Mouse (Mus musculus) heart, embryonic 10.5 days (tissue): Measurements from ENCODE around the gene Tnk2. TPM values are rescaled to one million over a fixed set of nuclear protein-coding genes. Genes with fewer than 3 reads are reported as not detected.
"Not testable (repeated sequence)": the region's sequence is repeated elsewhere in the genome, so short reads cannot be mapped to it uniquely, and the experiment has no call there.

Source experiments
- DNase-seq: peaks from one replicate; pipeline ENCODE4 v3.0.0-alpha.2; 2017; ENCODE audit warnings: low spot score
- H3K27ac ChIP-seq: fragments of 300-500 bp; sonication (generic); 2 replicates; pipeline ENCODE4 v1.5.1; 2016; ENCODE audit warnings: mild to moderate bottlenecking
- H3K27me3 ChIP-seq: fragments of 300-500 bp; sonication (generic); 2 replicates; pipeline ENCODE4 v1.6.1; 2016; ENCODE audit warnings: mild to moderate bottlenecking; ENCODE audit not compliant: poor library complexity, insufficient read depth, severe bottlenecking
- H3K36me3 ChIP-seq: fragments of 300-500 bp; sonication (generic); 2 replicates; pipeline ENCODE4 v1.6.1; 2016; ENCODE audit warnings: mild to moderate bottlenecking, moderate library complexity
- H3K4me1 ChIP-seq: fragments of 300-500 bp; sonication (generic); 2 replicates; pipeline ENCODE4 v1.6.1; 2016; ENCODE audit warnings: mild to moderate bottlenecking
- H3K4me3 ChIP-seq: fragments of 300-500 bp; sonication (generic); 2 replicates; pipeline ENCODE4 v1.5.1; 2016; ENCODE audit warnings: mild to moderate bottlenecking, moderate library complexity
- H3K9me3 ChIP-seq: fragments of 300-500 bp; sonication (generic); 2 replicates; pipeline ENCODE4 v1.6.1; 2016; ENCODE audit warnings: mild to moderate bottlenecking, moderate library complexity
- WGBS: fragments of 180-500 bp; shearing (Covaris S2); methylation state at CpG from one replicate; pipeline ENCODE4 v1.1.7; 2016; 5-methylcytosine and 5-hydroxymethylcytosine counted together
- polyA plus RNA-seq: library from polyadenylated mRNA; unstranded; fragments of >200 nt; fragmentation: Nextera tagmentation; extraction: Ambion mirVana; gene quantifications from 2 replicates; pipeline ENCODE4 v1.2.1, GENCODE M21; 2016

The Tnk2 gene
- polyA plus RNA-seq, 1 experiment from 2014 or later = 9.2 TPM

GRCm38 (mm10) chr16:32640683-32641082, 3.0 kb upstream of the Tnk2 start:
- peaks cover 28% of the 10 kb centered on the region for H3K4me1 ChIP-seq
- not testable (repeated sequence) for H3K4me3 ChIP-seq, H3K27me3 ChIP-seq, H3K9me3 ChIP-seq, DNase-seq, H3K36me3 ChIP-seq, H3K27ac ChIP-seq
- WGBS = 74% methylated on average over 2 of the region's 2 CpGs

GRCm38 (mm10) chr16:32641440-32642219, 2.0 kb upstream of the Tnk2 start:
- Histone ChIP-seq H3K27ac (peak overlapping the region; percentile 59; the same call in 1 of the 2 replicates), H3K4me1 (peaks cover 35% of the 10 kb centered on the region), H3K9me3 (no peaks in the 10 kb centered on the region), H3K36me3 (no peaks in the 10 kb centered on the region), H3K4me3 (no peak overlapping the region), H3K27me3 (0 out of 2 replicates have a peak, but pooled peaks cover 4% of the 10 kb centered on the region)
- DNase-seq = no peak
- WGBS = 61% methylated on average over 20 of the region's 20 CpGs

- no peaks in the 10 kb centered on the region for H3K9me3 ChIP-seq
- H3K27ac ChIP-seq = no peak overlapping the region
- no peak for DNase-seq
- 0 out of 2 replicates have a peak, but pooled peaks cover 4% of the 10 kb centered on the region for H3K27me3 ChIP-seq
- no peaks in the 10 kb centered on the region for H3K36me3 ChIP-seq
- H3K4me1 ChIP-seq = peaks cover 35% of the 10 kb centered on the region
- WGBS = 70% methylated on average over 13 of the region's 13 CpGs
- no peak overlapping the region for H3K4me3 ChIP-seq
These were observed 1.4 kb upstream of the Tnk2 start for GRCm38 (mm10) chr16:32642280-32642679.

GRCm38 (mm10) chr16:32644069-32644800, 561 bp downstream of the Tnk2 start:
- WGBS = under 1% methylated on average over 73 of the region's 82 CpGs
- DNase-seq = peak; percentile 85
- Histone ChIP-seq H3K9me3 (no peaks in the 10 kb centered on the region), H3K27ac (peak overlapping the region; percentile 92), H3K36me3 (no peaks in the 10 kb centered on the region), H3K4me1 (peaks cover 29% of the 10 kb centered on the region), H3K27me3 (0 out of 2 replicates have a peak, but pooled peaks cover 4% of the 10 kb centered on the region), H3K4me3 (peak overlapping the region; percentile 96)

GRCm38 (mm10) chr16:32644801-32645170, 1.1 kb downstream of the Tnk2 start:
- WGBS = 8% methylated on average over 12 of the region's 12 CpGs

GRCm38 (mm10) chr16:32645361-32645914, 1.8 kb downstream of the Tnk2 start:
- Histone ChIP-seq H3K4me1 (peaks cover 29% of the 10 kb centered on the region), H3K9me3 (no peaks in the 10 kb centered on the region), H3K27ac (no peak overlapping the region), H3K4me3 (peak overlapping the region; percentile 96), H3K36me3 (no peaks in the 10 kb centered on the region), H3K27me3 (0 out of 2 replicates have a peak, but pooled peaks cover 4% of the 10 kb centered on the region)
- WGBS = 16% methylated on average over 14 of the region's 14 CpGs
- peak; percentile 77 for DNase-seq

More at GRCm38 (mm10) chr16:32644801-32645170, 1.1 kb downstream of the Tnk2 start:
- 0 out of 2 replicates have a peak, but pooled peaks cover 4% of the 10 kb centered on the region for H3K27me3 ChIP-seq
- DNase-seq = no peak
- H3K9me3 ChIP-seq = no peaks in the 10 kb centered on the region
- H3K4me1 ChIP-seq = peaks cover 29% of the 10 kb centered on the region
- H3K27ac ChIP-seq = peak overlapping the region; percentile 92
- H3K4me3 ChIP-seq = peak overlapping the region; percentile 96
- H3K36me3 ChIP-seq = no peaks in the 10 kb centered on the region

- H3K9me3 ChIP-seq = no peaks in the 10 kb centered on the region
- H3K27me3 ChIP-seq = 0 out of 2 replicates have a peak, but pooled peaks cover 4% of the 10 kb centered on the region
- H3K36me3 ChIP-seq = peaks cover 3% of the 10 kb centered on the region; the same call in 1 of the 2 replicates
- no peak for DNase-seq
- peak overlapping the region; percentile 96; the same call in 1 of the 2 replicates for H3K4me3 ChIP-seq
- H3K27ac ChIP-seq = no peak overlapping the region
- WGBS = 90% methylated on average over 9 of the region's 9 CpGs
- peaks cover 29% of the 10 kb centered on the region for H3K4me1 ChIP-seq
These were observed 2.3 kb downstream of the Tnk2 start for GRCm38 (mm10) chr16:32646014-32646413.

GRCm38 (mm10) chr16:32647712-32648111, 4.0 kb downstream of the Tnk2 start:
- DNase-seq = peak; percentile 58
- peaks cover 8% of the 10 kb centered on the region; the same call in 1 of the 2 replicates for H3K36me3 ChIP-seq
- 0 out of 2 replicates have a peak, but pooled peaks cover 4% of the 10 kb centered on the region for H3K27me3 ChIP-seq
- no peaks in the 10 kb centered on the region for H3K9me3 ChIP-seq
- H3K27ac ChIP-seq = no peak overlapping the region
- peaks cover 23% of the 10 kb centered on the region for H3K4me1 ChIP-seq
- H3K4me3 ChIP-seq = no peak overlapping the region

- Histone ChIP-seq H3K36me3 (peaks cover 8% of the 10 kb centered on the region; the same call in 1 of the 2 replicates), H3K27ac (no peak overlapping the region), H3K9me3 (no peaks in the 10 kb centered on the region), H3K4me3 (no peak overlapping the region), H3K27me3 (0 out of 2 replicates have a peak, but pooled peaks cover 4% of the 10 kb centered on the region), H3K4me1 (peaks cover 21% of the 10 kb centered on the region)
- no peak for DNase-seq
These were observed 6.8 kb downstream of the Tnk2 start for GRCm38 (mm10) chr16:32650461-32650860.

- 66% methylated on average over 5 of the region's 5 CpGs for WGBS
- Histone ChIP-seq H3K27ac (no peak overlapping the region), H3K4me1 (peaks cover 16% of the 10 kb centered on the region), H3K36me3 (peaks cover 8% of the 10 kb centered on the region; the same call in 1 of the 2 replicates), H3K9me3 (no peaks in the 10 kb centered on the region), H3K27me3 (no peaks in the 10 kb centered on the region), H3K4me3 (no peak overlapping the region)
- peak; percentile 71 for DNase-seq
These were observed 7.4 kb downstream of the Tnk2 start for GRCm38 (mm10) chr16:32650974-32651618.

- Histone ChIP-seq H3K27me3 (0 out of 2 replicates have a peak, but pooled peaks cover 5% of the 10 kb centered on the region), H3K36me3 (peaks cover 8% of the 10 kb centered on the region; the same call in 1 of the 2 replicates), H3K4me3 (no peak overlapping the region), H3K27ac (0 out of 2 replicates have a peak overlapping the region, but pooled peaks have one; percentile 19), H3K9me3 (no peaks in the 10 kb centered on the region), H3K4me1 (peaks cover 44% of the 10 kb centered on the region)
- 68% methylated on average over 6 of the region's 6 CpGs for WGBS
- DNase-seq = peak; percentile 71
These were observed 10.5 kb downstream of the Tnk2 start for GRCm38 (mm10) chr16:32654071-32654733.

- peaks cover 57% of the 10 kb centered on the region for H3K4me1 ChIP-seq
- H3K27me3 ChIP-seq = 0 out of 2 replicates have a peak, but pooled peaks cover 5% of the 10 kb centered on the region
- DNase-seq = peak; percentile 70
- 86% methylated on average over 4 of the region's 4 CpGs for WGBS
- H3K9me3 ChIP-seq = no peaks in the 10 kb centered on the region
- H3K4me3 ChIP-seq = no peak overlapping the region
- no peak overlapping the region for H3K27ac ChIP-seq
- H3K36me3 ChIP-seq = peaks cover 8% of the 10 kb centered on the region; the same call in 1 of the 2 replicates
These were observed 11.9 kb downstream of the Tnk2 start for GRCm38 (mm10) chr16:32655534-32655933.
